Comparison of ENCODE assay signal across 8 mouse cellular contexts in the genomic region with DNA sequence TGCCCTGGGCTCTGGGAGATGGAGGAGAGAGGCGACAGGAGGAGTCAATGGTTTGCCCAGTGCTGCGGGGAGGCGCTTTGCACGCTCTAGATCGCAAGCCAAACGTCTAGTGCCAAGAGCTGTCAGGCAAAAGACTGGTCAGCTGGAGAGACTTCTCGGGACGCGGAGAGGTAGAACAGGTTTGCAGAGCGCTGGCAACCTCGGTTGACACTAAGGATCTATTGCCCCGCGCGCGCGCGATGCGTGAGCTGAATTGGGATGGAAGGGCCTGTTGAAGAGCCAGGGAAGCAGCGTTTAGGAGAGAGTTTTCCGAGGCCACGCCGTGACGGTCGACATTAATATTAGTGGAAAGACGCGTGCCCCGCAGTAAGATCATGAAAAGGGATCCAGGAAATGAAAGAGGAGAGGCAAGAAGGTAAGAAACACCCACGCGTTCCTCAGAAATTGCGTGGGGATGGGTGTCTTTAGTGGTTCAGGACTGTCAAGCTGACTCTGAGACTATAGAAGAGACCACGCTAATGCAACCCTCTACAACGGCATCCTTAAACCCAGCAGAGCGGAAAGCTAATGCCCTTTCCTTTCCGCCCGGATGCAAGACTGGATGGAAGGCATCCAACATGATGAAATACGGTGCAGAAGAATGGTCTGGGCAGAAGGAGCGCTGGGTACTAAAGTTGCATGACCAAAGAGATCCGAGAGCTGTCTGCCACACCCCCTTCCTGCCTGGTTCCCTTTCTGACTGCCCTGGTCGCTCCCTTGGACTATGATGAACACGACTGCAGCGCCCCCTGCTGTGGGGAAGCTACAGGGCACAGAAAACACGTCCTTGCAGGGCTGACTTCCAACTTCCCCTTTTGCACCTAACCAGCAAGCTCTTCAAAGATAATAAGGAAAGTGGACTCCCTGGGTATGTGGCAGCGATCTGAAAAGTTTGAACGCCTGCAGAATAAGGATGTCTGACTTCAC. TPM values are rescaled to one million over a fixed set of nuclear protein-coding genes. Genes with fewer than 3 reads are reported as not detected.
DNase-seq lines count a peak whose midpoint lies in the region; ATAC-seq and TF ChIP-seq lines count a peak whose summit lies in the region.

No protein-coding gene starts in this region.

- peak; percentile 10; the same call in 1 of the 2 replicates for TF ChIP-seq POLR2A in lung, adult 2 months (IDR thresholded peaks at IDR 0.05; ENCODE audit: borderline replicate concordance, extremely low read depth, low read depth, low read length)

- no peaks in the 10 kb centered on the region for H3K9me3 ChIP-seq in forebrain, embryonic 14.5 days (replicated peaks; ENCODE audit: control insufficient read depth, low read length)

- no peaks in the 10 kb centered on the region for H3K36me3 ChIP-seq in forebrain, embryonic 14.5 days (ENCODE audit: control insufficient read depth, insufficient read depth, low read length)

- H3K9ac ChIP-seq in forebrain, embryonic 14.5 days (ENCODE audit: low read length), result peak overlapping the region; percentile 63

- H3K27me3 ChIP-seq in forebrain, embryonic 14.5 days (replicated peaks; ENCODE audit: control insufficient read depth, insufficient read depth, low read length), result 0 out of 2 replicates have a peak, but pooled peaks cover 6% of the 10 kb centered on the region

- peaks cover 9% of the 10 kb centered on the region for H3K4me1 ChIP-seq in forebrain, embryonic 14.5 days (ENCODE audit: control insufficient read depth, insufficient read depth, low read length)
- H3K4me1 ChIP-seq in lung, adult 2 months (ENCODE audit: control insufficient read depth, insufficient read depth, low read length), result peaks cover 3% of the 10 kb centered on the region; the same call in 1 of the 2 replicates

- ATAC-seq in forebrain, embryonic 14.5 days, result peak; percentile 72
- peak; percentile 83 for ATAC-seq in neutrophil, adult 5-6 weeks (ENCODE audit: extremely low read depth, insufficient number of reproducible peaks, low FRiP score, poor library complexity, severe bottlenecking)

- intact Hi-C loops in heart, postnatal 25 days (cut with DNase I), result loop anchor here (5.0 to 10.0 kb wide), 3 partner anchors 73 to 1590 kb away; no protein-coding TSS in a partner anchor

- TF ChIP-seq CTCF in lung, adult 2 months (IDR thresholded peaks at IDR 0.05; ENCODE audit: insufficient read depth, low read length), result peak; percentile 90

- DNase-seq in ES-CJ7 (ENCODE audit: low read depth, low spot score), result peak; percentile 92
- DNase-seq in cerebellum, adult 11 months, result peak; percentile 94
- peak; percentile 94 for DNase-seq in forebrain, embryonic 14.5 days (ENCODE audit: low spot score)
- peak; percentile 75 for DNase-seq in heart, postnatal 25 days (ENCODE audit: low spot score)
- peak; percentile 85 to 97 for DNase-seq in layer of hippocampus, adult 18-20 months (ENCODE audit: low spot score in 2 of 2)
- DNase-seq in lung, adult 2 months, result peak; percentile 92
- peak; percentile 60 to 64 for DNase-seq in thymus, adult 18-20 months

- peak overlapping the region; percentile 86 for H3K4me2 ChIP-seq in forebrain, embryonic 14.5 days (ENCODE audit: low read length)

- WGBS in forebrain, embryonic 14.5 days, result under 1% methylated on average over 44 of the region's 44 CpGs
- WGBS in lung, adult 2 months, result under 1% methylated on average over 44 of the region's 44 CpGs

- H3K27ac ChIP-seq in forebrain, embryonic 14.5 days (ENCODE audit: low read depth, low read length), result peak overlapping the region; percentile 58; the same call in 1 of the 2 replicates

- peak overlapping the region; percentile 63 for H3K4me3 ChIP-seq in forebrain, embryonic 14.5 days (ENCODE audit: low read depth, low read length)
- peak overlapping the region; percentile 89 for H3K4me3 ChIP-seq in lung, adult 2 months (replicated peaks; ENCODE audit: extremely low read depth, low read depth, low read length)

RNA-seq across cellular contexts. Expression of a gene that starts 0.7 kb away (rescaled TPM):
- polyA plus RNA-seq in forebrain, embryonic 14.5 days (2014; fragmentation: Nextera tagmentation; extraction: Ambion mirVana), result 4.6 and 5.5 TPM in 2 replicates
- 1 to 10 TPM; 3.3 to 3.8 TPM for total RNA-seq in heart, postnatal 25 days (2021)
- total RNA-seq in layer of hippocampus, adult 18-20 months (2021), result 10 to 100 TPM; 10.6 to 11.9 TPM
- 11.6 and 17.7 TPM in 2 replicates for polyA plus RNA-seq in lung, adult 2 months (2012; rRNA removed)
- not detected in 2 replicates for total RNA-seq in neutrophil, adult 5-6 weeks (2017)

Comparison
In these comparisons a context has a peak if more than half of its experiments do, and no peak if none do; other contexts are left out.
1. Peak in every context shown above with its lines: DNase-seq, ATAC-seq, H3K4me3 ChIP-seq and H3K27ac ChIP-seq.